Mouse (Mus musculus) lung, adult 10 weeks (tissue): ENCODE measurements around the gene Gorasp1. TPM values are rescaled to one million over a fixed set of nuclear protein-coding genes. Genes with fewer than 3 reads are reported as not detected.

Experiments used
- polyA plus RNA-seq: library from polyadenylated mRNA; stranded (reverse); fragments of 350-450 nt; fragmentation: Illumina TruSeq; extraction: RNeasy Lipid Tissue Mini Kit (QIAGEN cat#74804); gene quantifications from one replicate; pipeline ENCODE4 v1.2.3, GENCODE M21; 2014; ENCODE audit warnings: low read depth, low replicate concordance; ENCODE audit not compliant: insufficient read depth

Gorasp1 gene
- polyA plus RNA-seq = 6.2 TPM

DNA sequence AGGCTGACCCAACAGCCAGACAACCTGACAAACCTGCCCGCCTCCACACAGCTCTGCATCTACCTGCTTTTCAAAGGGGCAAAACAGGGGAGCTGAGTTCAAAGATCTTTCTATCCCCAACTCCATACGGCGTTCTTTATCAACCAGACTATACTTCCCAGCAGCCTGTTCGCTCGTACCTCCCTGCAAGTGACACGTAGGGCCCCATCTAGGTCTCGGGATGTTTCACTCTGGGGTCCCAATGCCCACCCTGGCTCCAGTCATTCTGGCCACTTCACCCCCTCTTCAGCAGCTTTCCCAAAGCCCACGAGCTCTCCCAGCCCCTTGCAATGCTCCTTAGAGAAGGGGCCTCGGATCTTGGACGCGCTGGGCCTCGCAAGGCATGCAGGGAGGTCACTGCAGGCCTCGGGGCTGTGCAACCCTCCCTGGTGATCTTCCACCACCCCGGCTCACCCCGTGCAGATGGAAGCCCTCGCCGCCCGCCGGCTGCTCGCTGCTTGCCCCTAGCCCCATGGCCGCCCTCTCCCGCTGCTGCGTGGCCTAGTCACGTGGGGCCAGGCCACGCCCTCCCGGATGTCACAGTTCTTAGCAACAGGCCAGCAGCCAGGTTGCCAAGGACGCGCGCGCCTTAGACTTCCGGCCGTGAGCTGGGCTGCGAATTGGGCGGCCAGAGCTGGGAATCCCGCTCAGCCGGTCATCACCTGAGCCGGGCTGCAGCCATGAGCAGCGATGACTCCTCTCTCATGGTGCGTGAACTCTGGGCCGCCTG is at the start of gene Gorasp1, which contains the start of gene Ttc21a:
Gene Gorasp1, minus strand, starts transcription at position 561 of the 769 bp plus-strand sequence.
Gene Ttc21a, plus strand, starts transcription at position 602 of the 769 bp plus-strand sequence.

DNA sequence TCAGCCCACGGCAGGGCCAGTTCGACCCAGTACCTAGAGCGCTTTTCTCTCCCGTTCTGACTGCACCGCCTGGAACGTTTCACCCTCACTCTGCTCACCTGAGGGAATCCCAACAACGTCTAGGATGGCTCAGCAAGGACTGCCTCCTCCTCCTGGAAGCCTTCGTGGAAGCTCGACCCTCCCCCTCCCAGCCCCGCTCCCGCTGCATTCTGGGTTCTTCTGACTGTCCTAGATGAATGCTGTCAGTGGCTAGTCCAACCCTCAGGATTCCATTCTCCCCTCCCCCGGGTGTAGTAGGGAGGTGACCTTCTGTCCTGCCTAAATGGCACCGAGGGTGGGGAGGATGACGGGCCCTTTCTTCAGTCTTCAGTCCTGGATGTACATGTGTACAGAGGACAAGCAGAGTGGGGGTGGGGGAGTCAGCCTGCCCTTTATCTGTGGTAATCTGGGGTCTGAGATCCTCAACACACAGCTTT is 47.2 kb upstream of the Gorasp1 start, which contains the start of gene Csrnp1:
Gene Csrnp1, minus strand, starts transcription at position 123 of the 476 bp plus-strand sequence.

DNA sequence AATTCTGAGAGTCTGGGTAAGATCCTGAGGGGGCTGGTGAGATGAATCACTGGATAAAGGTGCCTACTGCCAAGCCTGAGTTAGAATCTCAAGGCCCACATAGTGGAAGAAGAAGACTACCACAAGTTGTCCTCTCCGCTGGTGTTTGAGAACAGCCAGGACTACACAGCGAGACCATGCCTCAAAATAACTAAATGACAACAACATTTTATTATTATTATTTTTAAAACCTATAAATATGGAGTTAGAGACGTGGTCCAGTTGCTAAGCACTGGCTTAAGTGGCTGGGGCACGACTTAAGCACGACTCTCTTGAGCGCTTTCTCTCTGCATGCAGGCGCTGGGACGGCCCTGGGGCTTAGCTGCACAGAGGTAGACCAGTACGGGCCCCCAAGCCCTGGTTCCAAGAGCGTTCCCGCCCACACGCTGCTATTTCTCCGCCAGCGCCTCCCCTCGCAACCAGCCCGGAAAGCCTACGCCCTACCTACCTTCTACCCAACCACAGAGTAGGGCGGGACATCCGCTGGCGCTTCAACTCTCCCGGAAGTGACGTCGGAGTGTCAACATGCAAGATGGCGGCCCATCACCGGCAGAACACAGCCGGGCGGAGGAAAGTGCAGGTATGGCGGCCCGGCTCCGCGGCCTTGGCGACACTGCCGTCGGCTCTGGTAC is 42.9 kb downstream of the Gorasp1 start, which contains the start of gene Wdr48:
Gene Wdr48, plus strand, starts transcription at position 540 of the 671 bp plus-strand sequence.

Other genes with a start within 250 kb of the Gorasp1 start
- gene Scn10a, start 218.2 kb downstream of the Gorasp1 start, polyA plus RNA-seq = 0.09 TPM
- not detected for gene Scn11a, start 112.1 kb downstream of the Gorasp1 start, polyA plus RNA-seq
- gene Wdr48, start 42.7 kb downstream of the Gorasp1 start, polyA plus RNA-seq = 18.9 TPM
- gene Ttc21a, start within 50 bp of the Gorasp1 start, polyA plus RNA-seq = 3.6 TPM
- gene Csrnp1, start 47.1 kb upstream of the Gorasp1 start, polyA plus RNA-seq = 19.1 TPM
- gene Xirp1, start 86.0 kb upstream of the Gorasp1 start, polyA plus RNA-seq = 0.68 TPM
- gene Cx3cr1, start 132.3 kb upstream of the Gorasp1 start, polyA plus RNA-seq = 4.2 TPM
- gene Ccr8, start 154.5 kb upstream of the Gorasp1 start, polyA plus RNA-seq = 0.21 TPM
- gene Slc25a38, start 172.8 kb upstream of the Gorasp1 start, polyA plus RNA-seq = 18.4 TPM
- 1,831 TPM for gene Rpsa, start 190.1 kb upstream of the Gorasp1 start, polyA plus RNA-seq
- gene Mobp, start 212.1 kb upstream of the Gorasp1 start, polyA plus RNA-seq = not detected